Mouse (Mus musculus) olfactory bulb, adult 2 months (tissue): ENCODE measurements around the gene Ms4a7.

Experiments used
- CTCF ChIP-seq: fragments of 200-500 bp; IDR thresholded peaks from 2 replicates; pipeline ENCODE4 v1.5.1; 2012; ENCODE audit warnings: low read depth, mild to moderate bottlenecking, low read length, moderate library complexity; ENCODE audit not compliant: insufficient read depth
- POLR2A ChIP-seq: fragments of 200-500 bp; IDR thresholded peaks from 2 replicates; pipeline ENCODE4 v1.6.1; 2012; ENCODE audit warnings: mild to moderate bottlenecking, low read depth, low read length, moderate library complexity; ENCODE audit not compliant: insufficient read depth

- TF ChIP-seq CTCF (no peak), POLR2A (no peak)
Observed at GRCm38 (mm10) chr19:11343992-11344391, 8.0 kb upstream of the Ms4a7 start.
